Mouse (Mus musculus) kidney, adult 8-10 months (tissue): ENCODE results near the gene Ift20.
A peak's percentile ranks its signal among the peaks of the same experiment; 100 is the strongest.

ENCODE experiments used
- DNase-seq, 2 experiments: peaks; one replicate each; pipeline ENCODE4 v3.0.0; 2022

Ift20 gene

GRCm38 (mm10) chr11:78536080-78536689 is at the start of gene Ift20, which contains the start of gene Tnfaip1:
Ift20 (plus strand) TSS chr11:78536361.
Tnfaip1 (minus strand) TSS chr11:78536332.
- peak; percentile 99 for DNase-seq

- peak; percentile 45 to 80 for DNase-seq
Measured at GRCm38 (mm10) chr11:78488168-78488567, 48.0 kb upstream of the Ift20 start.

GRCm38 (mm10) chr11:78490781-78491241 is 45.4 kb upstream of the Ift20 start:
- DNase-seq, result no peak

DNA sequence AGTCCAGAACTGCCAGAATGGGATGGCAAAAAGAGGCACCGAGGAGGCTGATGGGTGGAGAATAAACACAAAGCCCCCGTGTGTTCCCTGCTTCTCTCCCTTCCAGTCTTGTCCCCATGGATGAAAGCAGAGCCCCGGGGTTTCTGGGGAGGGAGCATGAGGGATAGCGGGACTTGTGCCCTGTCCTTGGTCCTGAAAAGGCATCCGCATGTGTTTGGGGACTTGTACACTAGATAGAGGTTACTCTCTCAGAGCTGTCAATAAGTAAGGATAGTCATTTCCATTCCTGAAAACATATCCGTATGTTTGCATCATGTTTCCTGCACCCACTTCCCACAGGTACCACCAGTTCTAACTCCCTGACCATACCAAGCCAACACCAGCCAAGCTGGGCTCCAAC is 40.3 kb upstream of the Ift20 start:
- DNase-seq, result no peak

DNA sequence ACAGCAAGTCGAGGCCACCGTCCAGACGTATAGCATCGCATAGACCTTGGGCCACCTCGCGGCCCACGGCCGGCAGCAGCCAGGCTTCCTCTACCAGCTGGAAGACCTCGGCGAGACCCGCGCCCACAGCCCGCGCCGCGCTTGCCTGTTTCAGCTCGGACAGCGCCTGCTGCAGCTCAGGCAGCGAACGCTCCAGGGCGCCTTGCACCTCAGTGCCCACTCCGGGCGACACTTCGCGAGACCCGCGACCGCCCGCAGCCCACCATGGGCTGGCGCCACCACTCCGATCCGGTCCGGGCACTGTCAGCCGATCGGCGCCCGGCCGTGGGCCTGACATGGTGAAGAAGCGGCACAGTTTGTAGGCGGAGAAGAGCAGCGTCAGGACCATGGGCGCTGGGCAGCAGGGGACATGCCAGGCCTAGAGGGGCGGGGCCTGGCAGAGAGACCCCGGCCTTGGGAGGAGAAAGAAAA is 39.1 kb upstream of the Ift20 start:
- DNase-seq, result no peak

- peak; percentile 91 to 94 for DNase-seq
Measured at GRCm38 (mm10) chr11:78497544-78498522, 38.3 kb upstream of the Ift20 start, which contains the start of gene Sarm1. Sarm1 (minus strand) TSS chr11:78497754.

DNA sequence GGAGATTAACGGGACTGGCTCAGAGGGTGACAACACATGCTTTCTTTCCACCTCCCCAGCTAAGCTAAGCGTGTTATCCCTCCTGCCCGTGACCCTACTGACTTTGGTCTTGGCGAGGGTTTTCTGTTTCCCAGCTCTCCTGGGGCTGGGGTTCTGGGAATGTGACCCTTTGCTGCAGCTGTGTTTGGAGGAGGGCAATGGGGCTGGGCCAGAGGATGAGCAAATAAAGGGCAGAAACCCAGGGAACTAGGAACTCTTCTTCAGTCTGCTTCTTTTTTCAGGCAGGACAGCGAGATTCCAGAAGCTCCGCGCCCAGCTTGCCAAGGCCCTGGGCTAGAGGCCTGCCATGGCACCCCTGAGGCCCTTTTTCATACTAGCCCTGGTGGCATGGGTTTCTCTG is 37.2 kb upstream of the Ift20 start, which contains the start of gene Vtn:
TSS of gene Vtn (plus strand) at position 88 of the 400 bp plus-strand sequence.
- DNase-seq, result no peak

DNA sequence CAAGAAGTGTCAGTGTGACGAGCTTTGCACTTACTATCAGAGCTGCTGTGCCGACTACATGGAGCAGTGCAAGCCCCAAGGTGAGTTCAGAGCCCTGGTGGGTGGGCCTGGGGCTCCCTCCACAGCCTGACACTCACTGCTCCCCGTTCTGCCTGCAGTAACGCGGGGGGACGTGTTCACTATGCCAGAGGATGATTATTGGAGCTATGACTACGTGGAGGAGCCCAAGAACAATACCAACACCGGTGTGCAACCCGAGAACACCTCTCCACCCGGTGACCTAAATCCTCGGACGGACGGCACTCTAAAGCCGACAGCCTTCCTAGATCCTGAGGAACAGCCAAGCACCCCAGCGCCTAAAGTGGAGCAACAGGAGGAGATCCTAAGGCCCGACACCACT is 36.6 kb upstream of the Ift20 start:
- DNase-seq, result no peak

GRCm38 (mm10) chr11:78500623-78501202 is 35.4 kb upstream of the Ift20 start:
- DNase-seq, result no peak

GRCm38 (mm10) chr11:78501529-78501928 is 34.6 kb upstream of the Ift20 start:
- DNase-seq, result no peak

DNA sequence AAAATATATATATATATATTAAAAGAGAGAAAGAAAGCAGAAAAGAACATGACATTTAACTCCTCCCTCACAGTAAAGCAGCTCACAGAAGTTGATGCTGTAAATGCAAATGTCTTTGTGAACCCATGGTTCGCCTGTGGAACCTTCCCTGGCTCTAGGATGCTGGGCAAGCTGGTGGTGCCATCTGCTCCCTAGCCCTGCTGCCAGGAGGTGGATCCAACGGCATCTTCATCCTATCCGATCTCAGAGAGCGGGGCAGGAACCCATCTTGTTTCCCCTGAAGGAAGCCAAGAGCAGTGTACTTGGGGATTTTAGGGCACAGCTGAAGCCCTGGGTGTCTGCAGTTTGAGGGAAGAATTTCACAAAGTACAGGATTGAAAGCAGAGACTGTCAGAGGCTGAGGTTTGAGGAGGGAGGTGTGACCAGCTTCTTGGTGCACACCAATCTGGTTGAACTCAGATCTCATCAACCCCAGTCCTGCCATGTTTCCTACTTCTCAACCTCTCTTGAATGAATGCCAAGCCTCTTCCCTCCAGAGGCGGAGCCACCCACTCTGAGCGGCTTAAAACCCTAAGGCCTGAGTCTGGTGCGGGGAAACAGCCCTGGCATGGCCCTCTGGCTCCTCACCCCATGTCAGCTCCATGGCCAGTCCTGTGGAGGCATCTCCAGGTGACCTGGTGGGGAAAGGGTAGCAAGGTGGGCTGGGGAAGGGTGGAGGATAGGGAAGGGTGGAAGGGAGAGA is 33.1 kb upstream of the Ift20 start, which contains the start of gene Sebox:
TSS of gene Sebox (plus strand) at position 539 of the 742 bp plus-strand sequence.
- DNase-seq, result no peak

DNA sequence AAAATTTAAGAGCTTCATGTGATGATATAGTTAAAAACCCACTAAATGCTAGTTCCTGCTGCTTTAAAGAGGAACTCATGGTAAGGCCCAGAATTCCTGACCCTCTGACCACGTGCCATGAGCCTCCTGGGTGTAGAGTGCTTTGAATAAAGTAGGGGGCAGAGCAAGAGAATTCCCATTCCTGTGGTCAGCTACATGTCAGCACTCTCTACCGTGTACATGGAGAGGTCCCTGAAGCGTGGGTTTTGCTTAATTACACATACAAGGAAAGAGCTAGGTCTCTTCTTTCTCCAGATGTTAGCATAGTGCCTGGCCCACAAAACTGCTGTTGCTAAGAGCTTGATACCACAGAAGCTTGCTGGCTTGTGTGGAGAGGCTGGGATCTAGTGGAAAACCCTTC is 30.7 kb upstream of the Ift20 start:
- DNase-seq, result no peak

DNA sequence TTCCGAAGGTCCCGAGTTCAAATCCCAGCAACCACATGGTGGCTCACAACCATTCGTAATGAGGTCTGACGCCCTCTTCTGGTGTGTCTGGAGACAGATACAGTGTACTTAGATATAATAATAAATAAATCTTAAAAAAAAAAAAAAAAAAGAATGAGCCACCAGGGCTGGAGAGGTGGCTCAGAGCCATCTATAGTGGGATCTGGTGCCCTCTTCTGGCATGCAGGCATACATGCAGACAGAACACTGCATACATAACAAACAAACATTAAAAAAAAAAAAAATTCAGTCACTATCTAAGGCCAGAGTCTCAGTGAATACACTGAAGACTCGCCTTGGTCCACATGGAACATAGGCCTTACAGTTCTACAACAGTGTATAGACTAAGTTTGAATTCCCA is 27.0 kb upstream of the Ift20 start:
- DNase-seq, result no peak

- peak; percentile 87 to 88 for DNase-seq
Measured at GRCm38 (mm10) chr11:78512025-78512957, 23.9 kb upstream of the Ift20 start, which contains the start of the genes Tmem199 and Poldip2. Tmem199 (minus strand) TSS chr11:78512172. Poldip2 (plus strand) TSS chr11:78512193.

DNA sequence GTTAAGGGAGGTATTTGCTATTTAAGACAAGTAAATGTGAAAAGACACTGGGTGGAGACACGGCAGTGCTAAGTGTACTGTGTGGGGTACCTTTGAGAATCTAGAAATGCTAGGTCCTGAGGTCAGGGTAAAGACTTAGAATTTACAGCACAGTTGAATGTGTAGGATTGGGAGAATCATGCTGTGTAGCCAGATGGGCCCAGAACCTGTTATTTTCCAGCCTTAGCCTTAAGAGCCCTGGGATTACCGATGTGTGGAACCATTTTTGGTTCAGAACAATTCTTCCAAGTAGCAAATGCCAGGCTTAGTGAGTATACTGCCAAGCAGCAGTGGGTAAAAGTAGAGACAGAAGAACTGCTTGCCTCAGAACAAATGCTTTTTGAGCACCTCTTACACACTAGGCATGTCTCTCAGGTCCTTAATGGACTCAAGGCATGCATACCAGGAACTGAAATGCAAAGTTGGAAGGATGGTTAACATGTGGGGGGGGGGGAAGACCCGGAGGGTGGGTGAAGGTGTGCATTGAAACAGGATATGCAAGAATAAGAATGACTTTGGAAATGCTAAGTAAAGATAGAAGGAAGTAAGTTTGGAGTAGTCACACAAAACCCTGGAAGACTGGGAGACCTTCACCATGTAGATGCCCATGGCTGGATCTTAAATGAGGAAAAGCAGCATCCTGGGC is 22.9 kb upstream of the Ift20 start:
- no peak for DNase-seq

DNA sequence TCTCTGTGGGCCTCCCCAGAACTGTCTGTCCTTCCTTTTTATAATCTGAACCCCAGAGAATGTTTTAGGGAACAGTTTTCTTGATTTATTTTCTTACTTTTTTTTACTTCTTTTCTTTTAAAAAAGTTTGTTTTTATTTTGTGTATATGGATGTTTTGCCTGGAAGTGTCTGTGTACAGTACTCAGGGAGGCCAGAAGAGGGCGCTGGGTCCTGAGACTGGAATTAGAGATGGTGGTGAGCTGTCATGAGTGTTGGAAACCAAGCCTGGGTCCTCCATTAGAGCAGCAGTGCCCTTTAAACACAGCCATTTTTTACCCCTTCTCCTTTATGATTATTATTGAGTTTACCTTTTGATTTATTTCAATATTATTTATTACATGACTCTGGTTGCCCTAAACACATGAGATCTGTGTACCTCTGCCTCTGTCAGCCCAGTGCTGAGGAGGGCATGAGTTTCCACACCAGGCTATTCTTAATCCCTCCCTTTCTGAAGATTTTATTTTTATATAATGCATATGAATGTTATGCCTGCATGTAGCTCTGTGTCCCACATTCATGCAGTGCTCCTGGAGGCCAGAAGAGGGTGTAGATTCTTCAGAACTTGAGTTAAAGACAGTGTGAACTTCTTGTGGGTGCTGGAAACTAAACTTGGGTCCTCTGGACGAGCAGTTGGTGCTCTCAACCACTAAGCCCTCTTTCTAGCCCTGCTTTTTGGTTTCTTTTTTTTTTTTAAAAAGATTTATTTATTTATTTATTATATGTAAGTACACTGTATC is 20.4 kb upstream of the Ift20 start:
- DNase-seq, result no peak

DNA sequence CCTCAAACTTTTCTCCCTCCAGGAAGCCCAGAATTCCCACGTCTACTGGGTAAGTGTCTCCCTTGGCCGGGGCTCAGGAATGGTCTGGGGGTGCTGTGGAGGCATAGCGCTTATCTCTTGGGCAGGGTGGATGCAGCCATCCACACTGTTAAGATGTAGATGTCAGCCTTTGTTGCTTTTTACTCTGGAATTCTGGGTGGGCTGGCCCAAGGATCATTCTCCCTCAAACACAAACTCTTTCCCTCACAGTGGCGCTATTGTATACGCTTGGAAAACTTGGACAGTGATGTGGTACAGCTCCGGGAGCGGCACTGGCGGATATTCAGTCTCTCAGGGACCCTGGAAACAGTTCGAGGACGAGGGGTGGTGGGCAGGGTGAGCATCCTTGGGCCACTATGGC is 17.2 kb upstream of the Ift20 start:
- DNase-seq, result no peak

GRCm38 (mm10) chr11:78521880-78522279 is 14.3 kb upstream of the Ift20 start:
- DNase-seq, result no peak

DNA sequence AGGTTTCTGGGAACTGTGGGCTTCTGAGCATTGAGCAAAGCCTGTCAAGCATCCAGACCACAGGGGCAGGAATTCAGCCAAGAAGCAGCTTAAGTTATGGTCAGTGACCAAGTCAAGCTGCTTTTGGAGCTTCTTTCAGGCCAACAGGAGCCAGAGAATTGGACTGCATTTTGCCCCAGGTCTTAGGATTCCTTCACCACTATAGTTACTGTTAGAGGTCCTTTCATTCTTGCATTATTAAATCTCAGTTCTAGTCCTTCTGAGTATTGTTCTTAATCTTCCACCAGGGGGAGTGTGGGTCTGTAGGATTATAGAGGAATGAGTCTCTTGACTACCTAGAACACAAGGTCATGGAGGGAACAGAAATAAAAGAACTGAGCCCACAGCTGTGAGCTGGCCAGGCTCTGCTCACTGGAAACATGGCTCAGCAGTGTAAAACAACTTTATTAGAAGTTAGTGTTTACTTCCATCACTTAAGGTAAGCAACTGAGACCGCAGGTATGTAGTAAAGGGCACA is 13.6 kb upstream of the Ift20 start:
- peak in 1 of 2 experiments; percentile 55 for DNase-seq
